Mouse (Mus musculus): ENCODE measurements around the gene Fbxo17.

The Fbxo17 gene

DNA sequence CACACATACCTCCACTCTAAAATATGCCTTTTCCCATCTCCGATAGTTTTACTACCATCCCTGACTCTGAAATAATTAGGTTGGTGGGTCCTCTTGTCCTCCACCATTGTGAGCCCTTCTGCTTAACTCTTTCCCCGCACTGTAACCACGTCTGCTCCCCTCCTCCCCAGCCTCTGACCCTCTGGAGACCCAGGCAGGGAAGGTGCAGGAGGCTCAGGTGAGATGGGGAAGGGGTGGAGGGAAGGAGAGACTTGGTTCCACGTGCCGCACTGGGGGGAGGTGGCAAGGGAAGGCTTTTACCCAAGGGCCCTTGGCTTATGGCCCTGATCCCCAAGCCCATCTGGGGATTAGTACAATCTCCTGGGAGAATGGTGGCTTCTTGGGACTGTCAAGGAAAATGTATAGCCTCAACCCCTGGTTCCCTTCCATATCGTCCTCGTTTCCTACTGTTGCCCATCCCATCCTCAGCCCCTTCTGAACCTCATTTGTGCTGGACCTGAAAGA lies 50.9 kb downstream of the Fbxo17 start, which contains the start of gene Nfkbib:
TSS of gene Nfkbib (minus strand) at position 51 of the 504 bp plus-strand sequence.
- DNase-seq (ENCODE audit: low read depth), result no peak

DNA sequence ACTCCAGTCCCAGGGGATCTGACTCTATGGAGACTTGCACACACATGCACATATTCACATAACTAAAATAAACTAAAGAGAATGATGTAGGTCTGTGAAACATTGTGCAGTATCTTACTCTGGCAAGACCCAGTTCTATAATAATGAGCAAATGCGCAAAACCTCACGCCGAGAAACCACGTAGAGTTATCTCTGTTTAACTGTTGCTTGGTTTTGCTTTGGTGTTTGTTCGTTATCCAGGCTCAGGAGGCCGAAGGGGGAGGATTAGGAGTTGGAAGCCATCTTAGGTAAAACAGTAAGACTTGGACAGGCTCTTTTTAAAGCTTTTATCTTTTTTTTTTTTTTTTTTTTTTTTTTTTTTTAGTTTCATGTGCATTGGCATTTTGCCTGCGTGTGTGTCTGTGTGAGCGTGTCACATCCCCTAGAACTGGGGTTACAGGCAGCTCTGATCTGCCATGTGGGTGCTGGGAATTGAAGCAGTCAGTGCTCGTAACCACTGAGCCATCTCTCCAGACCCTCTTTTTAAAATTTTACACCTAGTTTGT lies 52.9 kb downstream of the Fbxo17 start:
- DNase-seq (ENCODE audit: low read depth), result no peak

DNA sequence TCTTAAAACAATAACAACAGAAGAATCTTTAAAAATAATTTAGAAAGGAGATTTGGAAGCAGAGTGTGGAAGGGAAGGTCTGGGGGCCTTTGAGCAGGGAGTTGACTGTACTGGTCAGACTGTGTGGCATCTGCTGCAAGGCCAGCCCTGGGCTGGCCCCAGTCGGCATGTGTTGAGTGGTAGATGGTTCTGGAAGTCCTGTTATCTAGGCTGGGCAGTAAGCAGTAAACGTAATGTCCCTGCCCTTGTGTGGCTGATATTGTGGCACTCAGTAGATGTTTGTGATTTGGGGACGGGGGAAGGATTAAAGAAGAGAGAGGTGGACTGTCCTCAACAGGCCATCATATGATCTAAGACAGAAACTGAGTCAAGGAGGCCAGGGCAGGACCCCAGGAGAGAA lies 53.7 kb downstream of the Fbxo17 start:
- DNase-seq (ENCODE audit: low read depth), result no peak

DNA sequence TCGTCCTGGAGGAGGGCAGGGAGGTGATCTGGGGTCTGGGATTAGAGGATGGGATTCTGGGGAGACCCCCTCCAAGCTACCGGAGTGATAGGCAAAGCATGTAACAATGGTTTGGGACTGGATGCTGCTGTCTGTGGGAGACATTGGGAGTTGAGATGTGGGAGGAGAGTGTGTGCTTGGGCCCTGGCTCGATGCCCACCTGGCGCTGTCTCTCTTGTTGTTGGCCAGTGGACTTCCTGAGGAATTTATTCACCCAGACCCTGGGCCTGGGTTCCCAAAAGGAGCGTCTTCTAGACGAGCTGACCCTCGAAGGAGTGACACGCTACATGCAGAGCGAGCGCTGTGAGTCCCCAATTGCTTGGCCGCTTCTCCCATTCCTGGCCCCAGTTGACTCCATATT lies 55.3 kb downstream of the Fbxo17 start:
- no peak for DNase-seq (ENCODE audit: low read depth)

DNA sequence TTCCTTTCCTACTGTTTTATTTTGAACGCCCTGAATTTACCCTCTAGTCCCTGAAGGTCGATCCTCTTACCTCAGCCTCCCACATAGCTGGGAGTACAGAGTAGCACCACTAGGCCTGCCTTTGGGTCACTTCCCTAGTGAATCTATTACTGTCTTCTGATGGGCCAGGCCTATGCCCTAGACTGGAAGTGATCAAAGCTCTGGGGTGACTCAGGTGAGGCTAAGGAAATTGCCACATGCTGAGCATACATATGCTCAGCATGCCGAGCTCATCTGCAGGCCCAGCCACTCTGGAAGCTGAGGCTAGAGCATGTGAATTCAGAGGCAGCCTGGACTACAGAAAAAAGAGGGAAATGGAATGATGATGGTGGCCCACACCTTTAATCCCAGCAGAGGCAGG lies 56.6 kb downstream of the Fbxo17 start:
- DNase-seq (ENCODE audit: low read depth), result no peak

DNA sequence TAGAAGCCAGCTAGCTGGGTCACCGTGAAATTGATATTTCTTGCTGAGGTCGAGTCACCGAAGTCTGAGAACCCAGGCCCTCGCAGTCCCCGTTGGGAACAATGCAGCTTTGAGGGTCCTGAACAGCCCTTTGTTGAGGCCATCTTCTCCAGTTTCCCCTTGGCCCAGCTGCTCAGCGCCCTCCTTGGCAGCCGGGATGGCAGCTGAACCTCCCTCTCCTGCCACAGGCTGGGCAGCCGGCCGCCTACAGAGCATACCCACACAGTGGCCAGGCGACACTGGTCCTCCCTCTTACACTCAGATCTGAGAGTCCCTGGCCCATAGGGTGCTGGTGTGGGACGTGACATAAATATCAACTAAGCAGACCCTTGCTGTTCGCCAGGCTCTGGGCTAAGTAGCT lies 57.6 kb downstream of the Fbxo17 start:
- no peak for DNase-seq (ENCODE audit: low read depth)

DNA sequence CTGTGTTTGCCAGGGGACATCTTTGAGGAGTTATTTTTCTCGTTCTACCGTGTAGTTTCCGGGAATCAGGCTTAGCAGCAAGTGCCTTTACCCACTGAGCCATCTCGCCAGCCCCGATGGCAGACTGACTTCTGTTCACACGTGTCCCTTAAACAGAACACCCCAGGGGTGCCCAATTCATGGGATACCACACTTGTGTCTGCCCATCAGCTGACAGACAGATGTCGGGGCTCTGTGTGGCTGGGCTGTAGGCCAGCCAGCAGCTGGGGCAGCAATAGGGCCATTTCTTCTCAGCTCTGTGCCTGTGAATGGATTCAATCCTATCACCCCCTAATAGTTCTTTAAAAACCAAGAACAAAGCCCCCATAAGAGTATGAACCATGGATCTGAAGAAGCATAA lies 58.5 kb downstream of the Fbxo17 start:
- no peak for DNase-seq (ENCODE audit: low read depth)

DNA sequence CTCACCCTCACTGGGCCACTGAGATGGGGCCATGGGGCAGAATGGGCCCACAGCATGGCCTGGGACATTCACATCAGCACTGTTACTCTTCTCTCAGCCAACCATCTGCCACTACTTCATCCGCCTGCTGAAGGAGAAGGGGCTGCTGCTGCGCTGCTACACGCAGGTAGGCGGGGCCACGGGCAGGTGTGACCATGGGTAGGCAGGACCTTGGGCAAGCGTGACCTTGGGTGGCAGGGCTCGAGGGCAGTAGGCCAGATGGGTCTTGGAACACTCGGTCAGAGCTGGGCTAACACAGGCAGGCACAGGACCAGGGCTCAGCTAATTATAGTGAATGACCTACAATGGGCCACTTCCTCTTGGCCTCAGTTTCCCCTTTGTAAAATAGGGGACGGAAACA lies 62.2 kb downstream of the Fbxo17 start:
- DNase-seq (ENCODE audit: low read depth), result no peak

DNA sequence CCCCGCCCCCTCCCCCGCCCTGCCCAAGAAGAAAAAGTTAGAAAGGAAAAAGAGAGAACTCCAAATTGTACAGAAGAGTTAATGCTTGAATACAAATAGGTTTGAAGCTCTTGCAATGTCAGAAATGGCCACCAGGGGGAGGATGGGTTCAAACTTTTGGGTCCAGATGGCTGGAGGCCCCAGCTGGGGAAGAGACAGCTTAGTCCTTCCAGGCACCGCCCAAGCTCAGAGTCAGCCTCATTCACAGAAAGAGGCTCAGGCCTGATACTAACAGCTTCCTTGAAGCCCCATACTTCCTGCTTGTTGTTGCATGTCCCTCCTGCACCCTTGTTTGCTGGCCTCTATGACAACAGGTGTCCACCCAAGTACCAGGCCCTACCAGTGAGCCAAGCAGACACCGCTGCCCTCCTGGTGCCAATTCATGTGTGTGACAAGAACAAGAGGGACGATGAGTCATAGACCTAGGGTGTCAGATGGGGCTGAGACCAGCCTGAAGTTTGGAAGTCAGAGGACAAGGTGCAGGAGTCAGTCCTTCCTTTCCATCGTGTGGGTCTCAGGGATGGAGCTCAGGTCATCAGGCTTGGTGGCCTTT lies 63.6 kb downstream of the Fbxo17 start:
- DNase-seq (ENCODE audit: low read depth), result peak; percentile 95

DNA sequence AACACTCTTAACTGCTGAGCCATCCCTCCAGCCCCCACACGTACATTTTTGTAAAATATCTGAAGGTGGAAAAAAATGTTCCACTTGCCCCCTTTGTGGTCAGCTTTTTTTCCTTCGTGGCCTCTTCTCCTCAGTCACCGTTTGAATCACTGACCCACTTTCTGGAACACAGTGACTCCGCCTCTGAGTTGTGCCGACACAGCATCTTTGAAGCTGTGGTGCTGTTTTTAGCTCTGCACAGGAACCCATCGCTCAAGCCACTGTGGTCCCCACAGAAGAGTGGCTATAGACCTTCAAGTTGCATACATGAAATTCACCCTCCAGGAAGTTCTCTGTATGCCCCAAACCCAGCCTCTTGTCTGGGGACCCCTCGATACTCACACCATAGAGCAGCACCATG lies 64.3 kb downstream of the Fbxo17 start:
- no peak for DNase-seq (ENCODE audit: low read depth)

DNA sequence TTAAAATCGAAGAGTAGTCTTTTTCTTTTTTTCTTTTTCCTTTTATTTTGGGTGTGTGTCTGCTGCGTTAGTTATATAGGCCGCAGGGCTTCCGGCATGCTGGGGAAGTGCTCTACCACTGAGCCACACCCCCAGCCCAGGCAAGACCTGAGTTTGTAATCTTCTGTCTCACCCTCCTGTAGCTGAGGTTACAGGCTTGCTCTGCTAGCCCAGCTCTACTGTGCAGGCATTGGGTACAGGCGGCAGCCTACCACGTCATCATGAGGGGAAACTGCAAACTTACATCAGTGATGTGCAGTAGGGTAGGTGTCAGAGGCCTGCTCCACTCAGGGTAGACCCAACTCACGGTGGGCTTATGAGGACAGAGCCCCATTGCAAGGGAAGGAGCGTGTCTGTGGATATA lies 64.7 kb downstream of the Fbxo17 start:
- no peak for DNase-seq (ENCODE audit: low read depth)

DNA sequence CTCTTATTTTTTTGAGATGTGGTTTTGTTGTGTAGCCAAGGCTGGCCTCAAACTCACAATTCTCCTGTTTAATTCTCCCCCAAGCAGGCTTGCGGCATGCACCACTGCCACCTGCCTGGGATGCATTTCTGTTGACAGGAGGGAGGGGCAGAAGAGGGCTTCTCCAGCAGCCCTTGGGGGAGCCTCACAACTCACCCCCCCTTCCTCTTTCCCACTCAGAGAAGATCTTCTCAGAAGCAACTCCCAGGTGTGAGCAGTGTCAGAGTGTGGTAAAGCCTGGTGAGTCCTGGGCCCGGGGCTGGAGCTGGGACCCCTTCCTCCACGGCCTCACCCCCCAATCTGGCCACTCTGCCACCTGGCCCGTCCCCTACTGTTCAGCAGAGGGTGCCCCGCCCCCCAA lies 68.6 kb downstream of the Fbxo17 start:
- no peak for DNase-seq (ENCODE audit: low read depth)
